Mouse (Mus musculus): ENCODE results near the gene Gm5868. TPM values are rescaled to one million over a fixed set of nuclear protein-coding genes. Genes with fewer than 3 reads are reported as not detected.
"Not testable (repeated sequence)": the region's sequence is repeated elsewhere in the genome, so short reads cannot be mapped to it uniquely, and the experiment has no call there.

Gm5868 gene
- polyA plus RNA-seq, 1 experiment from 2014 or later, result 0.50 TPM

DNA sequence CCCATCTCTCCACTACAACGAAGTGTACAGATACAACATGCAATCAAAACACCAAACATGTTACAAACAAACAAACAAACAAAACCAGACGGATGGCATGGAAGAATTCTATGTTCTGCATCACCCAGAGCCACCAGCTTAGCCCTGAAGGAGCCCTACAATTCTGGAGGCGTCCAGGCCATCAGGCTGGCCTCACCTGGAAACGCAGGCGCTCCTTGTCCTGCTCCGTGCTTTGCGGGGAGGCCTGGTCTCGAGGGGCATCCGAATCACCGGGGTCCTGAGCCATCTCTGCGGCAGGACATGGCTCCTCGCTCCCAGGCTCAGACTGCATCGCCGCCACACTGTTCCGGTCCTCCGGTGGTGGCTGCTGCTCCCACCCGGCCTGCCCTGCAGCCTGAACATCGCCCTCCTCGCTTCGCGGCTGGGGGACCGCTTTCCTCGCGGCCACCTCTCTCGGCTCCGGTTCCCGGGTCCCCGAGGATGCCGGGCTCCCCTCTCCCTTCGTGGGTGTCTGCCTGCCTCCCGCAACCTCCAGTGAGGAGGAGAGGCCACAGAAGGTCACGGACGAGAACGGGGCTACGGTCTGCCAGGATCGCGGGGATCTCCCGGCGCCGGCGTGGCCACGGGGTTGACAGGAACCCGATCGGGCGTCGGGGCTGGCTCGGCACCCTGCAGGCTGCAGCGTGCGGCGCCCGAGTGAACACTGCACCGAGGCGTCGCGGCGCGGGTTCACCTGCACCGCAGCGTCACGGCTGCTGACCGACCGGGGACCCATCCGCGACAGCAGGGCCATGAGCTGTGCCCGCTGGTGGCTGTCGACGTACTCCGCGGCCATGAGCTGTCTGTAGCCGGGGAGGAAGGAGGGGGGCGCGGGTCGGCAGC lies 7.0 kb downstream of the Gm5868 start:
- WGBS, result 9% methylated on average over 42 of the region's 73 CpGs
- not testable (repeated sequence) for H3K4me1 ChIP-seq (replicated peaks); H3K27ac ChIP-seq; H3K36me3 ChIP-seq; H3K9me3 ChIP-seq; H3K27me3 ChIP-seq (replicated peaks)
- peak overlapping the region; percentile 42 for H3K9ac ChIP-seq
- peak overlapping the region; percentile 91 for H3K4me2 ChIP-seq (replicated peaks)
- ATAC-seq, result peak; percentile 79
- peak overlapping the region; percentile 43 for H3K4me3 ChIP-seq (replicated peaks)

DNA sequence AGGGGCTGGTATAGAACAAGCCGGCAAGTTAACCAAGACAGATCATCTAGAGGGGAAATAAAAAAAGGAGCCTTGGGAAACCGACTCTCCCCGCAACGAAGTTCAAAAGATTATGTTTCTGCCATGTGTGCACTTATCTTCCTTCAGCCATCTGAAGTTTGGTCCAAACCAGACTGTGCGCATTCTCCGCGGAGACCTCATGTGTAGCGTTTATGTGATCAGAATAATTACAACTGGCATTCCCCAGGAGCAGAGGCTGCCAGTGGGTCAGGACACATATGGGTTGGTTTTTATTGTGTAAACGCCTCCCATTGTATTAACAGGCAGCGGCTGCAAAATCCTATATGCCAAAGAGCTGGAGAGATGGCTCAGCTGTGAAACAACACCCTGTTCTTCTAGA lies 7.8 kb downstream of the Gm5868 start:
- not testable (repeated sequence) for ATAC-seq; H3K36me3 ChIP-seq; H3K9ac ChIP-seq; H3K27me3 ChIP-seq (replicated peaks); H3K4me2 ChIP-seq (replicated peaks); H3K9me3 ChIP-seq; H3K4me1 ChIP-seq (replicated peaks); H3K4me3 ChIP-seq (replicated peaks); H3K27ac ChIP-seq
- 53% methylated on average over 10 of the region's 10 CpGs for WGBS

DNA sequence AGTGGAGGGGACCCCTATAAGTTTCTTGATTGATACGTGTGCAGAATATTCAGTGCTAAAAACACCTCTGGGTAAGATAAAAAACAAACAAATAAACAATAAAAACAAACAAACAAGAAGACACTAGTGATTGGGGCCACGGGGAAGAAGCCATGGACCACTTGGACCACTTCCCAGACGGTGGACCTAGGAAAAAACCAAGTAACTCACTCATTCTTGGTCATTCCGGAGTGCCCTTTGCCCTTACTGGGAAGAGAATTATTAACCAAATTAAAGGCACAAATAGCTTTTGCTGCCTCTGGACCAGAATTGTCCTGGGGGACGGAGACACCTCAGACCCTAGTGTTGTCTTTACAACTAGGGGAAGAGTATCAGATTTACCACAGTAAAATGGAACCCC lies 21.7 kb downstream of the Gm5868 start:
- Histone ChIP-seq H3K4me3 (replicated peaks) (no peak overlapping the region), H3K4me2 (replicated peaks) (no peak overlapping the region), H3K27me3 (replicated peaks) (no peaks in the 10 kb centered on the region), H3K36me3 (no peaks in the 10 kb centered on the region), H3K27ac (no peak overlapping the region), H3K9me3 (0 out of 2 replicates have a peak, but pooled peaks cover 6% of the 10 kb centered on the region), H3K9ac (no peak overlapping the region), H3K4me1 (replicated peaks) (no peaks in the 10 kb centered on the region)
- WGBS, result 84% methylated on average over 5 of the region's 5 CpGs
- no peak for ATAC-seq

DNA sequence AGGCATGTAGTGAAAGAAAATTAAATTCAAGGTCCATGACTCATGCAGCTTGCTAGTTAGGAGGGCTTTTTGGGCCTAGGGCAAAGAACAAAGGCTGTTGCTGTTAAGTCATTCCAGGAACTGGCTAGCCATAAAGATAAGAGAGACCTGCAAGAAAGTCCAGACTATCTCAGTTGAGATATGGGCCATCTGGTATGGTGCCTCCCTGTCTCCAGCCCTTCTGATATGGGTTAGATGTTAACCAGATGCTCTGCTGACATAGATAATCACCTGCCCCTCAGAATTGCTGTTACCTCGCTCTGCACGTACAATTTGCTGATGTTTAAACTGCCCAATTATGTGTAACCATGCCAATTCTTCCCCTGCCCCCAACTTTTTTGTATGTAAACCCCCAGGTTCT lies 24.2 kb downstream of the Gm5868 start:
- not testable (repeated sequence) for H3K27ac ChIP-seq; H3K9ac ChIP-seq; H3K27me3 ChIP-seq (replicated peaks); H3K4me3 ChIP-seq (replicated peaks); H3K4me2 ChIP-seq (replicated peaks); ATAC-seq; H3K4me1 ChIP-seq (replicated peaks); H3K36me3 ChIP-seq; H3K9me3 ChIP-seq
- WGBS, result 63% methylated on average over 2 of the region's 2 CpGs

DNA sequence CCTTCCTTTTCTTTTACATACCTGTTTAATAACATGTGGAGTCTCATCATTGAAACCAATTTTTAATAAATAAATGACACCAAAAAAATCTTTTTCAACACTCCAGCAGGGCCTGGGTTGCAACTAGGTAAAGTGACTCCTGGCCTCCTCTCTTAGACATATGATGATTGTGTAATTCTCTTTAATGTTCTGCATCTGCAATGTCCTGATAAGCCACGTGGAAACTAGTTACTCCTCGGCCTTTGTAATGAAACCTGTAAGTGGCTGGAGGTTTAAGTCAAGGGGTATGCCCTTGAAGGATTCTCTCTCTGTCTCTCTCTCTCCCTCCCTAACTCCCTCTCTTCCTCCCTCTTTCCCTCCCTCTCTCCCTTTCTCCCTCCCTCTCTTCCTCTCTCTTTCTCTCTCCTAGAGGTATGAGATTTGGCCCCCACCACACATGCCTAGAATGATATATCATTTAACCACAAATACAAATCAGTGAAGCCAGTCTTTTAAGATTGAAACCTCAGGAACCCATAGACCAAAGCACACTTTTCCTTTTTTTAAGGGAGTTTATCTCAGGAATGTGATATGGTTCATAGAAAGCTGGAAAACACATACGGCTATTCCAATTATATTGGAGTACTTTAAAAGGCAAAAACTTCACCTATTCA lies 26.2 kb downstream of the Gm5868 start:
- no peak overlapping the region for H3K9ac ChIP-seq
- no peaks in the 10 kb centered on the region for H3K27me3 ChIP-seq (replicated peaks)
- 69% methylated on average over 3 of the region's 3 CpGs for WGBS
- no peak overlapping the region for H3K4me2 ChIP-seq (replicated peaks)
- H3K9me3 ChIP-seq, result 0 out of 2 replicates have a peak, but pooled peaks cover 6% of the 10 kb centered on the region
- H3K36me3 ChIP-seq, result no peaks in the 10 kb centered on the region
- ATAC-seq, result no peak
- H3K27ac ChIP-seq, result no peak overlapping the region
- H3K4me3 ChIP-seq (replicated peaks), result no peak overlapping the region
- no peaks in the 10 kb centered on the region; the same call in 1 of the 2 replicates for H3K4me1 ChIP-seq (replicated peaks)

DNA sequence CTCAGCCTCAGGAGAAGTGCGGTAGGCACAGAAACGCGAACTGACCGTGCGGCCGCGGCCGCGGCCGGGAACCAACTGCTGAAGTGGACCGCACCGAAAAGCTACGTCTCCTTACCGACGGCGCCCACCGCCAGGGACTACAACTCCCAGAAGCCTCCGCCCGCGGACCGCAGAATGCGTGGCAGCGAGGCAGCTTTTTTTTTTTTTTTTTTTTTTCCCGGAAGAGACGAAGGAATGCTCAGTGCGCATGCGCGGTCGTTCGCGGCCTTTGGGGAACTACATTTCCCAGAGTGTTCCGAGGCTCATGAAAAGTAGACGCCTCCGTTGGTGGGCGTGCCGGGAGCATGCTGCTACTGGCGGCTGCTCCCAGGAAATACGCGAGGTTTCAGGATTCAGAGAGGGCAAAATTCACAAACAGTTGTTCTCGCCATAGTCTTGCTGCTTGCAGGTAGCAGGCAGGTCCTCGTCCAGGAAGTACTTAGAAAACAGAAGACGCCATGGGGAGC lies 27.8 kb downstream of the Gm5868 start, which contains the start of gene Nfxl1:
TSS of gene Nfxl1 (minus strand) at position 141 of the 506 bp plus-strand sequence.
- 0% methylated on average over 42 of the region's 42 CpGs for WGBS
- H3K27me3 ChIP-seq (replicated peaks), result no peaks in the 10 kb centered on the region
- peak within 1 kb of the TSS; percentile 82 for H3K9ac ChIP-seq
- no peaks in the 10 kb centered on the region; the same call in 1 of the 2 replicates for H3K4me1 ChIP-seq (replicated peaks)
- peak within 1 kb of the TSS; percentile 90 for H3K4me2 ChIP-seq (replicated peaks)
- peak within 1 kb of the TSS; percentile 82 for H3K4me3 ChIP-seq (replicated peaks)
- H3K27ac ChIP-seq, result peak within 1 kb of the TSS; percentile 73; the same call in 1 of the 2 replicates
- peak; percentile 97 for ATAC-seq
- 0 out of 2 replicates have a peak, but pooled peaks cover 6% of the 10 kb centered on the region for H3K9me3 ChIP-seq
- peaks cover 3% of the 10 kb centered on the region; the same call in 1 of the 2 replicates for H3K36me3 ChIP-seq

DNA sequence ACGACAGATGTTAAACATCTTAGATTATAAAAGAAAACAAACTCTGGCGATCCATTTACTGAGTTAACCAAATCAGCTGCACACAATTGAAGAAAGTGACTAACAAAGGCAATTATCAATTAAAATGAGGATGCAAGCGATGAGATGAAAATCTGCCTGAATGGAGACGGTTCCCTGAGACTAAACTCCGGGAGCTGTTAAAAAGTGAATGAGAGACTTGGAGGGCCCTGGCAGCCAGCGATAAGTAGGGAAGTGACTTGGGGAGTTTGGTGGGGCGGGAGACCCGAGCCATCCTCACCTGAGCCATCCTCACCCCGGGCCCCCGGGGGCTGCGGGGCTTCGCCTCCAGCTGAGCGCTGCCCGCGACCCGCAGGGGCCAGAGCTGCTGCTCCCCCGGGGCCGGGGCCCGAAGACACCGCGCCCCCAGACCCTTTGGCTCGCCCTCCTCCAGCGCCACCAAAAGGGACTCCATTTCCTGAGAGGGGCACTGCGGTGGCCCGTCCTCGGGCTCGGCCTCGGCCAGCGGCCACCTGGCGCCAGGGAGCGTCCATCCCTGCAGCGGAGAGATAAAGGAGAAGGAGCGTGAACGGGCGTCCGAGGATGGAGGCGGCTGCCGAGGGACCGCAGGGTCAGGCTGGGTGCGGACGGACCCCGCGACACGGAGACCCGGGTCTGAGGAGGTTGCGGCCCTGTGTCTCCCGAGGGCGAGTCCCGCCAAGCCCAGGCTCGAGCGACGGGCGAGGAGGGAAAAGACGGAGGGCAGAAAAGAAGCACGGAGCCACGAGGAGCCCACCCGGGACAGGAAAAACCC lies 28.4 kb downstream of the Gm5868 start:
- H3K4me2 ChIP-seq (replicated peaks), result peak overlapping the region; percentile 90
- H3K27me3 ChIP-seq (replicated peaks), result no peaks in the 10 kb centered on the region
- peak overlapping the region; percentile 82 for H3K9ac ChIP-seq
- H3K27ac ChIP-seq, result peak overlapping the region; percentile 72; the same call in 1 of the 2 replicates
- WGBS, result under 1% methylated on average over 56 of the region's 57 CpGs
- H3K9me3 ChIP-seq, result 0 out of 2 replicates have a peak, but pooled peaks cover 6% of the 10 kb centered on the region
- H3K4me1 ChIP-seq (replicated peaks), result no peaks in the 10 kb centered on the region; the same call in 1 of the 2 replicates
- peak overlapping the region; percentile 82 for H3K4me3 ChIP-seq (replicated peaks)
- H3K36me3 ChIP-seq, result peaks cover 3% of the 10 kb centered on the region; the same call in 1 of the 2 replicates
- peak; percentile 80 for ATAC-seq

DNA sequence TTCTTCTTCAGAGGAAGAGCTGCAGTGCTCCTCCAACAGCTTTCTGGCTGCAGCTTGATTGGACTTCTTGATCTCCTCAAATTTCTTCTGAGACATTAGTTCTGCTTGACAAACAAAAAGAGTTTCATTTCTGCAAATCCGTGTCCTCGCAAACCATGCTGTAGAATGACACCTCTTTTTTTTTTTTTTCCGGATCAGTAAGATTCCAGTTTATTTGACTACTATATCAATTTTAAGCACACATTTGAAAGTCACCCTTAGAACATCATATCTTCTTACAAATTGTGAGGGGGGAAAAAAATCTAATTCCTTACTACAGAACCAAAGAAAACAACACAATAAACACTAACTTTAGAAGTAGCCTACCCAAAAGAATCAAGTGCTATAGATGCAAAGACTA lies 31.1 kb downstream of the Gm5868 start:
- Histone ChIP-seq H3K4me2 (replicated peaks) (no peak overlapping the region), H3K27me3 (replicated peaks) (no peaks in the 10 kb centered on the region), H3K9ac (no peak overlapping the region), H3K9me3 (no peaks in the 10 kb centered on the region), H3K36me3 (peaks cover 3% of the 10 kb centered on the region; the same call in 1 of the 2 replicates), H3K4me1 (replicated peaks) (no peaks in the 10 kb centered on the region; the same call in 1 of the 2 replicates), H3K27ac (no peak overlapping the region), H3K4me3 (replicated peaks) (no peak overlapping the region)
- 91% methylated on average over 3 of the region's 3 CpGs for WGBS
- ATAC-seq, result no peak

DNA sequence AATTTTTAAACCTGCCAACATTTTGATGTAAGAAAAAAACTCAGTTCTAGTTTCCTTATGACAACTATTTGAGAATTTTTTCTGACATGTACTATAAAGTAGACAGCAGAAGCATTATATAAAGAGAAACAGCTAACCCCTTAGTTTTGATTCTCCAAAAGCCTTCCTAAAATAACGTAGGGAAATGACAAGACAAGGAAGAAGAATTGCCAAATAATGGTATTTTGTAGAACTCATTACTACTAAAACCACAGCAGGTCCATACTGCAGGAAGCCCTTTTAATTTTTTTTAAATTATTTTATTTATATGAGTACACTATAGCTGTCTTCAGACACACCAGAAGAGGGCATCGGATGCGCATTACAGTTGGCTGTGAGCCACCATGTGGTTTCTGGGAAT lies 36.1 kb downstream of the Gm5868 start:
- Histone ChIP-seq H3K4me1 (replicated peaks) (no peaks in the 10 kb centered on the region), H3K4me2 (replicated peaks) (no peak overlapping the region), H3K36me3 (peaks cover 6% of the 10 kb centered on the region; the same call in 1 of the 2 replicates), H3K27me3 (replicated peaks) (no peaks in the 10 kb centered on the region), H3K27ac (no peak overlapping the region), H3K9me3 (no peaks in the 10 kb centered on the region), H3K9ac (no peak overlapping the region), H3K4me3 (replicated peaks) (no peak overlapping the region)
- ATAC-seq, result no peak
- WGBS, result 91% methylated on average over 3 of the region's 3 CpGs

Data from intestine, embryonic 15.5 days (tissue).